Mouse (Mus musculus) erythroid progenitor cell, adult 5-6 weeks (primary cell): ENCODE results near the gene Obp1a. TPM values are rescaled to one million over a fixed set of nuclear protein-coding genes. Genes with fewer than 3 reads are reported as not detected.

Experiments
- ATAC-seq: replicated peaks from 2 replicates; pipeline ENCODE4 v1.8.0; 2016; ENCODE audit warnings: moderate number of reproducible peaks, mild to moderate bottlenecking, moderate TSS enrichment, inconsistent platforms; ENCODE audit not compliant: poor library complexity, low FRiP score, severe bottlenecking
- total RNA-seq, 2 experiments: library from RNA; stranded (forward) in 1 of 2; stranded (reverse) in 1 of 2; fragments of 150-400 nt in 1 of 2; fragments of 186-747, 209-891 nt in 1 of 2; gene quantifications; 2 replicates each; pipeline versions ENCODE4 v1.2.3 to v1.2.4; 2015 to 2017; ENCODE audit warnings: low replicate concordance in 2 of 2

The Obp1a gene
- total RNA-seq (2015; ENCODE audit: low replicate concordance) (not detected in 2 replicates), total RNA-seq (2017; ENCODE audit: low replicate concordance) (not detected in 2 replicates)

DNA sequence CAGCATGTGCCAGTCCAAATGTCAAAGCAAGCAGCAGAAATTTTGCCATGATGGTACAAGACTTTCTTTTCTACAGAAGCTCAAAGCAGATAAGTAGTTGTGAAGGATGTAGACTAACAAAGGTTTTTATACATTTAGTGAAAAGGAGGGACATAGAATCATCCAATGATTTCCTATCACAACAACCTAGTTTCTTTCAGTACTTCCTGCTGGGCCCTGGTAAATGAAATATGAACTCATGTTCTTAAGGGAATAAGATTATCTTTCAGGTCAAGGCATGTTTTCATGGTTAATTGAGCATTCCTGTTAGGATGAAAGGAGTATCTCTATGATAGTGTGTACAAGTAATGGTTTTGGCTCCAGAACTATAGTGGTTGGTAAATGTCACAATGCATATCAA is at the start of gene Obp1a:
TSS of gene Obp1a (minus strand) at position 101 of the 400 bp plus-strand sequence.
- no peak for ATAC-seq

DNA sequence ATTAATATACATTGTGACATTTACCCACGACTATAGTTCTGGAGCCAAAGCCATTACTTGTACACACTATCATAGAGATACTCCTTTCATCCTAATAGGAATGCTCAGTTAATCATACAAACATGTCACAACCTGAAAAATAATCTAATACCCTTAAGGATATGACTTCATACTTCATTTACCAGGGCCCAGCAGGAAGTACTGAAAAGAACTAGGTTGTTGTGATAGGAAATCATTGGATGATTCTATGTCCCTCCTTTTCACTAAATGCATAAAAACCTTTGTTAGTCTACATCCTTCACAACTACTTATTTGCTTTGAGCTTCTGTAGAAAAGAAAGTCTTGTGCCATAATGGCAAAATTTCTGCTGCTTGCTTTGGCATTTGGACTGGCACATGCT is 34.0 kb upstream of the Obp1a start, which contains the start of gene Gm5938:
TSS of gene Gm5938 (plus strand) at position 301 of the 400 bp plus-strand sequence.
- no peak for ATAC-seq

Other genes with a start within 250 kb of the Obp1a start
- gene Pbsn, start 237.8 kb downstream of the Obp1a start, total RNA-seq (2015; ENCODE audit: low replicate concordance) = not detected in 2 replicates
- not detected in 2 replicates for gene Pbsn, start 237.8 kb downstream of the Obp1a start, total RNA-seq (2017; ENCODE audit: low replicate concordance)
- not detected in 2 replicates for gene Gm14744, start 226.6 kb downstream of the Obp1a start, total RNA-seq (2015; ENCODE audit: low replicate concordance)
- gene Gm14744, start 226.6 kb downstream of the Obp1a start, total RNA-seq (2017; ENCODE audit: low replicate concordance) = not detected in 2 replicates
- gene 5430402E10Rik, start 166.3 kb downstream of the Obp1a start, total RNA-seq (2015; ENCODE audit: low replicate concordance) = not detected in 2 replicates
- gene 5430402E10Rik, start 166.3 kb downstream of the Obp1a start, total RNA-seq (2017; ENCODE audit: low replicate concordance) = not detected in 2 replicates
- not detected in 2 replicates for gene Gm5938, start 34.1 kb upstream of the Obp1a start, total RNA-seq (2015; ENCODE audit: low replicate concordance)
- not detected in 2 replicates for gene Gm5938, start 34.1 kb upstream of the Obp1a start, total RNA-seq (2017; ENCODE audit: low replicate concordance)
- not detected in 2 replicates for gene Obp1b, start 95.4 kb upstream of the Obp1a start, total RNA-seq (2015; ENCODE audit: low replicate concordance)
- not detected in 2 replicates for gene Obp1b, start 95.4 kb upstream of the Obp1a start, total RNA-seq (2017; ENCODE audit: low replicate concordance)
- gene Gm14743, start 154.5 kb upstream of the Obp1a start, total RNA-seq (2015; ENCODE audit: low replicate concordance) = not detected in 2 replicates
- not detected in 2 replicates for gene Gm14743, start 154.5 kb upstream of the Obp1a start, total RNA-seq (2017; ENCODE audit: low replicate concordance)